Mouse (Mus musculus) testis, adult 2 months (tissue): Measurements from ENCODE around the gene Prkar2b.

Experiments used
- CTCF ChIP-seq: fragments of 200-500 bp; IDR thresholded peaks from 2 replicates; pipeline ENCODE4 v1.5.1; 2012; ENCODE audit warnings: low read depth, mild to moderate bottlenecking, inconsistent platforms, low read length, moderate library complexity; ENCODE audit not compliant: control insufficient read depth, insufficient read depth, insufficient replicate concordance
- POLR2A ChIP-seq: fragments of 200-500 bp; IDR thresholded peaks from 2 replicates; pipeline ENCODE4 v1.6.1; 2012; ENCODE audit warnings: low read depth, mild to moderate bottlenecking, inconsistent platforms, low read length, moderate library complexity; ENCODE audit not compliant: control insufficient read depth

- TF ChIP-seq CTCF (no peak), POLR2A (no peak)
Observed at GRCm38 (mm10) chr12:31947476-31947875, 113.6 kb downstream of the Prkar2b start.
